Mouse (Mus musculus) liver (tissue): ENCODE data around the gene Ube2c.
A peak's percentile ranks its signal among the peaks of the same experiment; 100 is the strongest.
"Not testable (repeated sequence)": the region's sequence is repeated elsewhere in the genome, so short reads cannot be mapped to it uniquely, and the experiment has no call there.

ENCODE experiments used
- DNase-seq: peaks from one replicate; pipeline ENCODE4 v3.0.0-alpha.2; 2020; ENCODE audit warnings: mixed read lengths

Ube2c gene

DNA sequence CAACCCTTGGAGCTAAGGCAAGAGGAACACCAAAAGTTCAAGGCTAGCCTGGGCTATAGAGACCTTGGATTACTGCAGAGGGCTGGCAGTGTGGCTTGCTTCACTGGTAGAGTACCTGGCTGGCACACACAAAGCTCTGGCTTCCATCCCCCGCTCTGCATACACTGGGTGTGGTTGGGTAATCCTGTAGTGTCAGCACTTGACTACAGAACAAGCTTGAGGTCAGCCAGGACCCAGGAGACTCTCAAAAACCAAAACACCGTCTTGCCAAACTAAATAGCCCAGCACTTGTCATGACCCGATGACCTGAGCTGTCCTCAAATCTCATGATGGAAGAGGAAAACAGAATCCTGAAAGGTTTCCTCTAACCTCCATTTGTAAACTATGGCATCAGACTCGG is 20.8 kb downstream of the Ube2c start:
- DNase-seq: no peak

DNA sequence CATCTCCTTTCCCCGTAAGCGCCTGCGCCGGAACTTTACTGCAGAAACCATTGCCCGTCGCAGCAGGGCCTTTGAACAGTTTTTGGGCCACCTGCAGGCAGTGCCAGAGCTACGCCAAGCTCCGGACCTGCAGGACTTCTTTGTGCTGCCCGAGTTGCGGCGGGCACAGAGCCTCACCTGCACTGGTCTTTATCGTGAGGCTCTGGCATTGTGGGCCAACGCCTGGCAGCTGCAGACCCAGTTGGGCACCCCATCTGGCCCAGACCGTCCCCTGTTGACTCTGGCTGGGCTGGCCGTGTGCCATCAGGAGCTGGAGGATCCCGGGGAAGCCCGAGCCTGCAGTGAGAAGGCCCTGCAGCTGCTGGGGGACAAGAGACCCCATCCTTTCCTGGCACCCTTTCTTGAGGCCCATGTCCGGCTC is 22.2 kb downstream of the Ube2c start:
- DNase-seq: no peak

DNA sequence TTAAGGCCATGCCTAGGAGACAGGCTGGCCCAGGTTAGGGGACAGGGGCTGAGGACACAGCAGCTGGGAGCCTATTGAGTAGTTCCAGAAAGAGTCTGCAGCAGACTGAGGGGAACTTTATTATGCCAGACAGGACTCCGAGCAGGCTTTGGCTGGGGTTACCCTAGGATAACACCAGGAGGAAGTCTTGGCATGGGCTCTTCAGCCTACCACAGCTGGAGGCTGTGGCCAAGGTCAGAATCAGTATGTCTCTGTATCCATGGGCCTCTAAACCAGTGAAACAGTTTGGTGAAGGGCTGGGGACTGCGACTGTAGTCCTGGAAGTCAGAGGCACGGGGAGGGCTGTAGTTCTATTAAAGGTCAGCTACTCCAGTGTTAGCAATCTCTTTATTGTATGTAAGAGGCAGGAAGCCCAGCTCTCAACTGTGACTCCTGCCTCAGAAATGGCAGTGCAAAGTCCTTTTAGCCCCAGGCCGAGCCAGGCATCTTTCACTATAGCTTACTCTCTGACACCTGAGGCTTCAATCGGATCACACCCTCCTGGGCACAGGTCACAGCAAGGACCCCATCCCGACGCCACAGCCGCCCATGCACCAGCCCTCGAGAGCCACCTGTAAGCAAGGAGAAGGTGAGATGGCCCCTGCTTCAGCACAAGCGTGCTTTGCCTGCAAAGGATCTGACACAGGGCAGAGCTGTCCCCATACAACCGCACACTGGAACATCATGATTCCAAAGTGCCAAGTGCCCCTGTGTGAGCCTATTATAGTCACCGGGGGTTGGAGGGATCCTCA is 22.9 kb downstream of the Ube2c start:
- no peak for DNase-seq

DNA sequence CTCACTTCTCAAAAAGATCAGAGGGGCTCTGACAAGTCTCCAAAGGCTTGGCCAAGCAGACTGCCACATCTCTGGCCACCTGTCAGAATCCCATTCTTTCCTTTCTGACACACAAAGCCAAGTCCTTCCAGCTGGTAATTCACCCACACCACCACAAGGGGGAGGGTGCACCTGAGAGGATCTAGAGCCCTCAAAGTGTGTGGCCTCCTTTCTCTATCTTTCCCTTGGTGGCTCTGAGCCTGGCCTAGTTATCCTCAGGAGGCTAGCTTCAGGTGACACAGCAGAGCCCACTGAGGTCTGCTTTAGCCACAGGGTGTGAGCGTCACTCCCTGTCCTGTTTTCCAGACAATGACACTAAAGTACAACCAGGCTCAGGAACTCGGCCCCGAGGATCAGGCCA is 23.5 kb downstream of the Ube2c start:
- DNase-seq: peak; percentile 79

DNA sequence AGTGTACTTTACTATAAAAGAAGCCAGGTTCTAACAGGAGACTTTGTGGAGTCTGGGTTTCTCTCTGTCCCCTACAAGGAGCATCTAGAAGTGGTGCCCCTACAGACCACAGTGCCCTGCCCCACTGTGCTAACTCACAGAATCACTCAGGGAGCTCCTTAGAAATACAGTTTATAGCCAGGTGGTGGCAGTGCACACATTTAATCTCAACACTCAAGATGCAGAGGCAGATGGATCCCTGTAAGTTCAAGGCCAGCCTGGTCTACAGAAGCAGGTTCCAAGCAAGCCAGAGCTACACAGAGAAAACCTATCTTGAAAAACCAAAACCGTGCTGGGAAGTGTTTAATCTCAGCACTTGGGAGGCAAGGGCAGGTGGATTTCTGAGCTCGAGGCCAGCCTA is 24.1 kb downstream of the Ube2c start:
- no peak for DNase-seq

DNA sequence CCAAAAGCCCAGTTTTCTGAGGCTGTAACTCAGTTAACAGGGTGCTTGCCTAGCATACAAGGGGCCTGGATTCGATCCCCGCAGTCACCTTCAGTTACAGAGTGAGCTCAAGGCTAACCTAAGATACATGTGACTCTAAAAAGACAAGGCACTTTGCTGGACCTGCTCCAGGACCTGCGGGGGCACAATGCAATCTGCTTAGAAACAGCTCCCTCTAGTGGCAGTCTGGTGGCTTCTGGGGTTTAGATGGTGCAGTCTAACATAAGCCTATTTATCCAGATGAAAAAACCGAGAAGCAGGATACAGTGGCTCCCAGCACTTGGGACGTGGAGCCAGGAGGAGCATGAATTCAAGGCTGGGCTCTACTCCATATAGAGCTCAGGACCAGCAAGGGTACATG is 24.6 kb downstream of the Ube2c start:
- DNase-seq: peak; percentile 86

DNA sequence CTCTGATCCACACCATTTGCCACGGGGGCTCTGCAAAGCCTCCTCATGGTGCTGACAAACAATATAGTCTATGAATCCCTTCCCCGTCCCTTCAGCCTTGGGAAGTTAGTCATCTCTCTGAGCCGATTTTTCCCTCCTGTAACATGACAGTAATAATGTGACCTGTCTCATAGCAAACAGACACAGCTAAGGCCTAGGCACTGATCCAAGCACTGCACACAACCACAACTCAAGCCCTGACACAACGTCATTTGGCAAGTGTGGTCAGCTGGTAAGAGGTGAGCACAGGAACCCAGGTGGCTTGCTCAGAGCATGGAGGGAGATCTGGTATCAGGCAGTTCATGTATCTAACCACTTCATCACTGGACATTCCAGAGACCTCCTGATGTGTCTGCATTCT is 26.2 kb downstream of the Ube2c start:
- DNase-seq: no peak

DNA sequence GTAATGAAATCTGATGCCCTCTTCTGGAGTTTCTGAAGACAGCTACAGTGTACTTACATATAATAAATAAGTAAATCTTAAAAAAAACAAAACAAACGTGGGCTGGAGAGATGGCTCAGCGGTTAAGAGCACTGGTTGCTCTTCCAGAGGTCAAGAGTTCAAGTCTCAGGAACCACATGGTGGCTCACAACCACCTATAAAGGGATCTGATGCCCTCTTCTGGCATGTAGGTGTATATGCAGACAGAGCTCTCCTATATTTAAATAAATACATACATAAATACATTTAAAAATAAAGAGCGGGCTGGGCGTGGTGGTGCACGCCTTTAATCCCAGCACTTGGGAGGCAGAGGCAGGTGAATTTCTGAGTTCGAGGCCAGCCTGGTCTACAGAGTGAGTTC is 28.9 kb downstream of the Ube2c start:
- DNase-seq: not testable (repeated sequence)

DNA sequence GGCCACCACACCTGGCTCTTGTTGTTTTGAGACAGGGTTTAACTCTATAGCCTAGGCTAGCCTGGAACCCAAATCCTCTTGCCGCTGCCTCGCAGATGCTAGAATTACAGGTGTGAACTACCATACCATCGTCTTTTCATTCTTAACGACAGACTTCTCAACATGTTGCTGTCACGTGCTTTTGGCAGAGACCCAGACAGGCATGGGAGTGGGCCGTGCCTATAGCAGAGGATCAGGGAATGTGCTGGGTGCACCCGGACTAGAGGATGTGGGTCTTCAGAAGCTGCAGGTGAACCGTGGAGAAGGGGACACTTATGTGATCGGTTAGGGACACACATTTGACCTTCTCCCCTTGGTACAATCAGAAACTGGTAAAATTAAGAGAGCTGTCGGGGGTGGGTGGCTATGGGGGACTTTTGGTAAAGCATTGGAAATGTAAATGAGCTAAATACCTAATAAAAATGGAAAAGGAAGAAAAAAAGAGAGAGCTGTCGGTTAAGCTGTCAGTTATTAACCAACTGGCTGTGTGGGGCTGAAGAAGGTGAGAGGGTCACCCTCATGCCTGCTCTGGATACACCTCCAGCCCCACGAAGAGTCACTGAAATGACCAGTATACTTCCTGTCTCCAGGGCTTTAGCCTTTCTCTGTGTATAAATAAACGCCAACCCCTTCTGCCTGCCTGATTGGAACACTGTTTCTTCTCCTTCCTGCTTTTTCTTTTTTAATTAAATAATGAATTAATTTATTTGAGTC is 30.7 kb downstream of the Ube2c start:
- no peak for DNase-seq

DNA sequence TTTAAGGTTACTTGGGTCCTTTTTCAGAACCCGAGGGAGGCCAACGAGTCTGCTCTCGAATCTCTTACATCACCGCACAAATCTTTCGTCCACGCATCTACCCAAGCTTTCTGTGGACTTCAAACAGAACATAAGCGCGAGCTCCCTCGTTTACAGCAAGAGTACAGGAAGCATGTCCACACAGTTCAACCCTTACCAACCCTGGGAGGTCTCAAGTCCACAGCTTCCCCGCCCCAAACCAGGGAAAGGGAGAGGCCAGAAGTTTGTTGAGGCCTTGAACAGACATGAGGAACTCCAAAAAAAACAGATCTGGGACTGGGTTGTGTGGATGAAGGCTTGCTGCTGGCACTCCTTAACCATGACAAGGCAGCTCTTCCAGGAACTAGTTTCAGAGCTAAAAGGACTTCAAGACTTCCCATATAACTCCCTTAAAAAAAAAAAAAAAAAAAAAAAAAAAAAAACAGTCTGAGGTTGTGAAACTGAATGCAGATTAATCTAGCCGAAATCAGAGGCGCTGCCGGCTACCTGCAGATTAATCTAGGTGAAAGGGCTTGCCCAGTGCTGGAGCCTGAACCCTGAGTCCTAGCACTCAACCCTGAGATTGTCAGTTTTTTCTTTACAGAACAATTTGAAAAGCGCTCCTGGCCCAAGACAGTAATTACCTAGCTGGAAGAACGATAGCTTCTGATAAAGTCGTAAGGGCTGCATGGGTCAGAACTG is 33.7 kb downstream of the Ube2c start:
- DNase-seq: no peak

DNA sequence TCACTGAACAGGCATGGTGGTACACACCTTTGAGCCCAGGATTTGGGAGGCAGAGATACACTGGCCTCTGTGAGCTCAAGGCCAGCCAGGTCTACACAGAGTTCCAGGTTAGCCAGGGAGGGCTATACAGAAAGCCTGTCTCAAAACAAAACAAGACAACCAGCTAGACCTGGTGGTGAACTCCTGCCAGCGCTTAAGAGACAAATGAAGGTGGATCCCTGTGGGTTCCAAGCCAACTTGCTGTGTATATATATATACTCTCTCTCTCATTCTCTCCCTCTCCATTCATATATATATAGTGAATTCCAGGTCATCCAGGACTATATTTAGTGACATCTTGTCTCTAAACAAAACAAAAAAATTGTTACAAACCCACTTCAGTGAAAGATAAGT is 34.2 kb downstream of the Ube2c start:
- DNase-seq: no peak

DNA sequence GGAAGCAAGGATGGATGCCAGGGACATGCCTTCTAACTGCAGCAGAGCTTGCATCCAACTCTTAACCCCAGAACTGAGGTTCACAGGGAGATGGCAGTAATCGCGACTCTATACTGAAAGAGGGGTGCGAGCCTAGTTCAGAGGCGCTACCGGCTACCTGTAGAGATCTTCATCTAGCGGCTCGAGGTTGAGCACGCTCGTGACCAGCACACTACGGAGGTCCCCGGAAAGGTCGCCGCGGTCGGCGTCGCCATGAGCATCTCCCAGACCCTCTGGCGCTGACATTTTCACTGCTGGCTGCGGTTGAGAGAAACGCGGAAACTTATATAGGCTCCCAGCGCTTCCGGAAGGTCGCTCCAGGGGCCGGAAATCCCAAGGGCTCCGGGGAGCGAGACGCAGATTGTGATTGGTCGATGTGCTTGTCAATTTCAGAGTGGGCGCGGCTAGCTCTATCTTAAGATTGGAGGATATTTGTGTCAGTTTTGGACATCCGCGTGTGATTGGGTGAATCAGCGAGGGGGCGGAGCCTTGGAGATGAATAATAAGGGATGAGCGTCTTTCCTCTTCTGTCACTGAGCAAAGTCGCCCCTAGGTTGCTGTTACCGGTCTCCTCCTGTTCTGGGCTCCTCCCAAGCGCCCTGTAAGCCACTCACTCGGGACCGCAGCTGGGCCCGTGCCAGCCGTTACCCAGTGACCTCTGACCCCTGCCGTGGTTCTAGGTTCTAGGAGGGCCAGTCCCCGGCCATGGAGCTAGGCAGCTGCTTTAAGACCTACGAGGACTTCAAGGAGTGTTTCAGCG is 35.0 kb downstream of the Ube2c start, which contains the start of the genes Acot8 and Zswim3:
TSS of gene Acot8 (minus strand) at position 350 of the 799 bp plus-strand sequence.
TSS of gene Zswim3 (plus strand) at position 566 of the 799 bp plus-strand sequence.
- DNase-seq: peak; percentile 97

DNA sequence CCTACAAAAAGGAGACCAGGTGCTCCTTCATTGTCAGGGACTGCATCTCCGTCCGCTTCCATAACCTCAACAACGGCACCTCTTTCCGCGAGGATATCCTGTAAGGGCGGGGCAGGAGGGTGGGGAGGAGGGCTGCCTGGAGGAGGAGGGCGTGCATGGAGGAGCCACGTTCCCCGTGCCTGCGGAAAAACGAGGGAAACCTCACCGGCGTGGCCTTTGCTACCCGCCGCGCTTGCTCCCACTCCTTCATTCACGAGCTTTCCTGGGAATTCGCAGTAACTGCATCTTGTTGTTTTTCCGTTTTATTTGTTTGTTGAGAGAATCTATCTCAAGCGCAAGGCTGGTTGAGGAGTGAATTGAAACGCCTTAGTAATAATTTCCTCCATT is 35.6 kb downstream of the Ube2c start:
- DNase-seq: peak; percentile 80

DNA sequence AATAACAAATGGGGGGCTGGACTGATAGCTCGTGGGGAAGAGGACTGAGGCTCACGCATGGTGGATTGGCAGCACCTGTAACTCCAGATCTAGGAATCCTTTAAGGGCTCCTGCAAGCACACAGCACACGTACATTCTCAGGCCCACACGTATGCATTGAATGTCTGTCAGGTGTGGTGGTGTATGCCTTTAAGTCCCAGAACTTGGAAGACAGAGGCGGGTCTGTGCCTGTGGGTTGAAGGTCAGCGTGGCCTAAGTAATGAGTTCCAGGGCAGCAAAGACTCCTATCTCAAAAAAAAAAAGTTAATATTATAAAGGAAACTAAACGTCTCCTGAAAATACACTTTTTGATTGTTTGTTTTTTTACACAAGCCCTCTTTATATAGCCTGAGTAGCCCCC is 36.9 kb downstream of the Ube2c start:
- no peak for DNase-seq

DNA sequence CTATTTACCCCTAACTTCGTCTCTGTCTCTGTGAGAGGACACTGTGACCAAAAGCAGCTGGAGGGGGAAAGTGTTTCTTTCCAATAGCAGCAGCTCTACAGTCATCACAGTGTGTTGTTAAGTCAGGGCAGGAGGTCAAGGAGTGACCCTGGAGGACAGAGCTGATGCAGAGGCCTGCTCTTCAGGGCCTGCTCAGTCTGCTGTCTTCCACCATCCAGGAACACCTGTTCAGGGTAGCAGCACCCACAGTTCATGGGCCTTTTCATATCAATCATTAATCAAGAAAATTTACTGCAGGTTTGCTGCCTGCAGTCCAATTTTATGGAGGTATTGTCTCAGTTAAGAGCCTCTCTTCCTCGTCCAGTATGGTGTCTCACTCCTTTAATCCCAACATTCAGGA is 43.9 kb downstream of the Ube2c start:
- no peak for DNase-seq

DNA sequence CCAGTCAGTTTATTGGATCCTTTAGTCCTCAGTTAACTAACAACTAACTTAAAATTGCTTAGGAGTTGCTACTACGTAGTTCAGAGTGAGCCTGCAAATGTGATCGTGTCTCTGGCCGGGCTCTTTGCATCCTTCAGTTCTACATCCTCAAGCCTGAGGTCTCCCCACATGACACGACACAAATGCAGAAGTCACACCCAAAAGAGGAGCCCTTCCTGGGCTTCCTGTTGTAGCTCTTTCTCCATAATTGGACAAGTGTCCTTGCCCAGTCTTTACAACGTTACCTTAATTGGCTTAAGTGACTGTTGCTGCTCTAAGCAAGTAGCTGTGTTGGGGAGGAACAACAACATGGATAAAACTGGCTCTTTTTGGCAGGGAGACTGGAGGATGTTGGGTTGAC is 45.6 kb downstream of the Ube2c start:
- no peak for DNase-seq

DNA sequence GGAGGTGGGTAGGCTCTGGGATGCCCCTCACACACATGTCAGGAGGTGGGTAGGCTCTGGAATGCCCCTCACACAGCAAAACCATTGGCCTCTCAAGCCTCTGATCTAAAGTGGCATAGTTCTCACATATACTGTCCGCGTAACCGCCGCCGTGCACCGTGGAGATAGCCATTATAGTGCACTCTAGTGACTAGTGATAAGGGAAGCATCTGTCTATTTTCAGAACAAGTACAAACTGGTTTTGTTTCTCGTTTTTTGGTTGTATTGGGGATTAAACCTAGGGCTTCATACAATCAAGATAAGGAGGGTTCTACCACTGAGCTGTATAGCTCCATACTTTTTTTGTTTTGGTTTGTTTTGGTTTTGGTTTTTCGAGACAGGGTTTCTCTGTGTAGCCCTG is 46.1 kb downstream of the Ube2c start:
- peak; percentile 61 for DNase-seq

DNA sequence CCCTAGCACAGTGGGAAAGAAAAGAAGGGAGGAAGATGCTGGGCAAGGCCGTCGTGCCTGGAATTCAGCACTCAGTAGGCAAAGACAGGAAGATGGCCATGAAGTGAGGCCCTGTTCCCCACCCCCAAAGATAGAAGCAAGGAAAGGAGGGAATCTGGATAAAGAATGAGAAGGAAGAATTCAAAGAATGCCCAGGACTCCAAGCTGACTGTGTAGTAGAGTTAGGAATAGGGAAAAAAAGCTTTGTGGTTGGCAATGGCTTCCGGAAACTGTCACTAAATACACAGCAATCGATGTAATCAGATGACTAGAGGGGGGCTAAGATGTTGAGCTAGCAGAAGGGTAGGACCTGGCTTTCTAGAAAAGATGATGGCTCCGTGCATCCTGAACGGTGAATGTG is 47.5 kb downstream of the Ube2c start:
- DNase-seq: no peak

DNA sequence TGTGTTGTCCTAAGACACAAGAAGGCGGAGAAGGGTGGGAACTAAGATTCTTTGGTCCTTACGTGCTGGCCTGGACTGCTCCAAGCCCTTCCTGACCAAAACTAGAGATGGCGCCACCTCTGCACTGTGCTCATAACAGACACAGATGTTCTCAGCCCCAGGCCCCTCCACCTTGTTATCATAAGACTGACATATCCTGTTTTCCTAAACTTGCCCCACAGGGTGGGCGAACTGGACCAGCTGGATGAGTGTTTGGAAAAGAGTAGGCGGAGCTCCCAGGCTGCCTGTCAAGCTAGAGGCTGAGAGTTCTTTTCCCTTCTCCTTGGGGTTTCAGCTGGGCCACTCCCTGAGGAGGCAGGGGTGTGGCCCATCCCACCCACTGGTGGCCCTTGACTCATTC is 48.0 kb downstream of the Ube2c start:
- DNase-seq: no peak

DNA sequence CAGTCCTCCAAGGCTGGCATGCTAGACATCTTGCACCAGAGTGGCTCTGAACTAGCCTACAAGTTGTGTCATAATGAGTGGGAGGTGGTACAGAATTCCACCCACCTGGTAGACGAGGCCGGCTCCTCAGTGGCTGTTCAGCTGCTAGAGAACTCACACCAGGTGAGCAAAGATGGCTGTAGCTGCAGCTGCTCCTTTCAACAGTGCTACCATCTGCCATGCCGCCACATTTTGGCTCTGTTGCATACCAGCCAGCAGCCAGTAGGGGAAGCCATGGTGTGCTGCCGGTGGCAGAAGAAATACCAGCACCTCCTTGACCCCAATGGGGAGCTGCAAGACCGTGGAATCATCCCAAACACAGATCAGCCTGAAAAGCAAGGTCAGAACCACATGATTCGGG is 51.4 kb downstream of the Ube2c start:
- DNase-seq: no peak

DNA sequence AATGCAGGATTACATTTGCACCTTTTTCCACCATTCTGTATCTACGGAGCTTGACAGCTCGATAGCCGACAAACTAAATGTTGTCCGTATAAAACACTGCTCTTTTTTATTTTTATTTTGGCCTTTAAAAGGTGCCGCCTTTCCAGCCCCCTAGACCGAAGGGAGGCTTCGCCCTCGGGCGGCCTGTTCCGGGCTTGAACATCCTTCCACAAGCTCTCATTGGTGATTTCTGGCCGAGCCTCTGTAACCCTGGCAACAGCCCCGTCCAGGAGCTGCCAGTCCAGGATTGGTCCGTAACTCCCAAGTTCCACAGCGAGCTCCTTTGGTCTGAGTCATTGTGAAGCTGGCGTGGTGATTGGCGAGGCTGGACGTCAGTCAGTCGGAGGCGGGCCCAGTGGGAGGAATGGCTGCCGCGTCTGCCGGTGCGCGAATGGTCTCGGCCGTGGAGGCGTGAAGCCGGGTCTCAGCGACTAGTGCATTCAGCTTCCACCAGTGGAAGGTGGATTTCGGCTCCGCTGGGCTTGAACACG is 53.0 kb downstream of the Ube2c start, which contains the start of gene Zswim1:
TSS of gene Zswim1 (plus strand) at position 51 of the 530 bp plus-strand sequence.
- peak; percentile 99 for DNase-seq

DNA sequence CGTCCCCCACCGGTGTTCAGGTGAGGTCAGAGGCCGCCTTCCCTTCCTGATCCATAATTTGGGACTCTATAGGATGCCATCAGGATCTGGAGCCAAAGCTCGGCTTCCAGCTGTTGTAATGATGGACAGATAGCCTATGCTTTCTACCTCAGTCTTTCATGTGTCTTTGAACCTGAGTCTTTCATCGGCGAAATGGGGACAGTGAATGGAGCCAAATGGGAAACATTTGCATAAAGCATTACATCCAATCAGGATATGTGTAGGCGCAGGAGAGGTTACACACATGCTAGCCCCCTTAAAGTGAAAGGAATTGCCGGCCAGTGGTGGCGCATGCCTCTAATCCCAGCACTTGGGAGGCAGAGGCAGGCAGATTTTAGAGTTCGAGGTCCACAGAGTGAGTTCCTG is 53.5 kb downstream of the Ube2c start:
- DNase-seq: peak; percentile 56
